Mouse (Mus musculus) cerebellum, adult 9-11 months (tissue): ENCODE measurements around the gene Otx2.
A peak's percentile ranks its signal among the peaks of the same experiment; 100 is the strongest.

ENCODE experiments used
- DNase-seq: peaks from one replicate; pipeline ENCODE4 v3.0.0; 2022

Gene Otx2

DNA sequence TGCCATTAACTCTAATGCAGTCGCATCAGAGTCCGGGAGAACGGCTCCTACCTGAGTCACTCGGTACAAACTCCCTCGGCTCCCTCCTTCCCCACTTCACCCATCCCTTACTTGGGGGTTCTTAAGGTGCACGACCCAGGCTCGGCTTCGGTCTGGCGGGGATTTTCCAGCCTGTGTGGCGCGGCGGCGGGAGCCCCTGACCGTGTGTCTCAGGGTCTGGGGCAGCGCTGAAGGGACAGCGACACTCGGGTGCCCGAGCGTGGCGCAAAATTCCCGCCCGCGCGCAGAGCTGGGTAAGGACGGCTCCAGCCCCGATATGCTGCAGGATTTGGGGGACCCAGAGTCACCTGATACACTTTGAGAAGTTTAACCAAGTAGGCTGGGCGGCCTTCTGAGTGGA is at the start of gene Otx2:
Gene Otx2 (minus strand): TSS at position 279 of the 400 bp plus-strand sequence.
- DNase-seq: peak; percentile 26

DNA sequence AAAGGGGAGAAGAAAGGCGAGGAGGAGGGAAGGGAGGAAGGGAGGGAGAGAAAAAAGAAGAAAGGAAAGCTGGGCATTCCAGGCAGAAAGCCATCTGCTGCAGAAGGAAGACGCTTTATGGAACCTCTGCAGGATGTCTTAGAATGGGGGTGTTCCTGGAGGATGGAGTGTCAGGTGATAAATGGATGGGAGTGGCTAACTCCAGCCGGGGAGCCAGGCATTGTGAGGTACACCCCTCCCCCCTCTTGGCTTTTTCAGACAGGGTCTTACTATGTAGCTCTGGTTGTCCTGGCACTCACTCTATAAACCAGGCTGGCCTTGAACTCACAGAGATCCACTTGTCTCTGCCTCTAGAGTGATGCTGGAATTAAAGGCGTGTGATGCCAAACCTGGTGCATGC is 49.1 kb upstream of the Otx2 start:
- no peak for DNase-seq

DNA sequence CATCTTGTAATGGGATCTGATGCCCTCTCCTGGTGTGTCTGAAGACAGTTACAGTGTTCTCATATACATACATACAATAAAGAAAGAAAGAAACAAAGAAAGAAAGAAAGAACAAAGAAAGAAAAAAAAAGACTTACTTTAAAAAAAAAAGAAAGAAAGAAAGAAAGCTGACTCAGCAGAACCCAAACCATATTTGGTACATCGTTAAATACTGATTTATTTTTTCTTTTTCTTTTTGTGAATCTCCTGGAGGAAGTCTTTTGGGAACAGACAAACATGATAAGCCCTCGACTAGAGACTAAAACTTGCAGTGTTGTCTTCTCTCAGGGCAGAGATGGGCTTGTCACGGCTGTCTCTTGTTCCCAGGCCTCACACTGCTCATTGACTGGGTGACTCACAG is 45.7 kb upstream of the Otx2 start:
- DNase-seq: no peak

DNA sequence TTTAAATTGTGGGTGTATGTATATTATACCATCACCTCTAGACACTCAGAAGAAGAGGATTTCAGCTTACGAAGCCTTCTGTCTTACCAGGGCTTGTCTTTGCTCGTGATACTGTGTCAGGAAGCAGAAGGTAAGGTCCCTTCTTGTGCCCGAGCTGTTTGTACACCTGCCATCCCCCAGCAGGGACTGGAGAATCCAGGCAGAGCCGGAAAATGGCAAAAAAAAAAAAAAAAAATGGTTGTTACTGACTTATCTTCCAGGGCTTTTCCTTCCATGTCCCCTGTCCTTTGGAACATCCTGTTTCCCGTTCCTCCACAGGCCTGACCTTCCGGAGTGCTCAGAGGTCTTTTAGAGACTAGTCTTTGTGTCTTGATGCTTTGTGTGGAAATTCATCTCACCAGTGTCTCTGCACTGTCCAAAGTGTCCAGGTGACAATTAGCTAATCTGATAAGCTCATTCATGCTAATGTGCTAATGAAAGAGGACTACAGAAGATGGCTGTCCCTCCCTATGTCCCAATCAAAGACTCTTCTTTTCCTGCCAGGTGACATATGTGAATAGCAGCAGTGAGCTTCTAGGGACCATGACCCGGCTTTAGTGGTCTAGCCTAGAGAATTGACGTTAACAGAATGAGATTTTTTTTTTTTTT is 44.1 kb upstream of the Otx2 start:
- DNase-seq: peak; percentile 69

DNA sequence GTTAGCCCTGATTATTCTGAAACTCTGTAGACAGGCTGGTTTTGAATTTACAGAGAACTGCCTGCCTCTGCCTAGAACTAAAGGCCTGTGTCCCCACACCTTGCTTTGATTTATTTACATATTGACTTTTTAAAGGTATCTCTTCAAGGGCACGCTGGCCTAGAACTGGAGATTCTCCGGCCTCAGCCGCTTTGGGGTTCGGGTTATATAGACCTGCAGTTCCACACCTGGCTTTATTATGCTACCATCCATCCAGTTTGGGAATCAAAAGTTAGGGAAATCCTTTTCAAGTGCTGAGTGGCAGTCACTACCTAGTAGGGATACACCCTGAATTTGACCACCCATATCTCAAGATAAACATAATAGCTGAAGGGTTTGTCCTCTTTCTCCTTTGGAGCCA is 42.8 kb upstream of the Otx2 start:
- no peak for DNase-seq

DNA sequence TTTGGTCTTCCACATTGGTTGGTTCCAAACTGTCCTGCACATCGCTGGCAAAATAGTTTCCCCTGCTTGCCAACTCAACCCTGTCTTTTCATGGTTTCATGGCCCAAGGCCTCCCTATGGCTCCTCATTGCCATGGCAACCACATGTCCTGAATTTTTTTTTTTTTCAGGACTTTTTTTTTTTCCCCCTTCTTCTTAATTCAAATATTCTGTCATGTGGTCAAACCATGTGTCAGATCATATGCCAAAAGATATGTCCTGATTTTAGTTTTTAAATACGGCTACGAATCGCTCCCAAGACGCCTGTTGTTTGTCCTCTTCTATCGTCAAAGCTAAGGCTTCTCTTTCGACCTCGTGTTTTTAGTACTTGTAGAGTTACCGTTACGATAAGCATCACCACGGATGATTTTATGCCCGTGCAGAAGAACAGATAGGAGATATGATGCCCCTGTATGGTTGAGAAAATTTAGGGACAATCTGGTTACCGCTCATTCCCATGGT is 37.3 kb upstream of the Otx2 start:
- peak; percentile 59 for DNase-seq

DNA sequence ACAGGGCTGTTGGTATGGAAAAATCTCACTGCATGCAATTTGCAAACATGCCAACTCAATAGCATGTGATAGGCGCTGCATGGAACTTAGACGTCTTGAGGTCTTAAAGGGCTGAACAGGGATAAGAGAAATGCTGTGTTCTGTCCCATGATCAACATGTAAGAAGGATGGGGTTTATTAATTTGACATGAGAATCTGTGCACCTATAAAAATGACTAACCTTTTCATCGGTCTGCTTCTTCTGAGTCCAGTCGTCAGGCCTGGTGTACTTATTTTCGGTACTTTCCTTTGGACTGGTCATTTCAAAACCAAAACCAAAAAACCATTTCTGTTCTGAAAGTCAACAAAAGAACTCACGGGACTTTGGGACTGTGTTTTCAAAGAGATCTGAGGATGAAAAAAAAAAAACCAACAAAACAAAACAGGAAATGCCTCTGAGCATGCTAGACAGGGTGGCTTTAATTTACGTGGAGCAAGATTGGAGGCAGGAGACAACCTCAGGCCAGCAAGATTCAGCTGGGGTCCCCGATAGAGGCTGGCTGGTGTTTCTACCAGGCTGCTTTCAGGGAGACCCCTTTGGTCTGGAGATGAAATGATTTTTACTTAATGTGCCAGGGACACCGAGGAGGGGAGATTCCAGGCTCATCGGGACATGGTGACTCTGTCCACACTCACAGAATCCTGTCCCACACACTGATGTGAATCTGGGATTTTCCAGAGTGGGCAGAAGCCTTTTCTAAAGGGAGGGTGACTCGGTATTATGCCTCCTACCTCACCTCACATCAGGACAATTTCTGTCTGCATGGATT is 36.6 kb upstream of the Otx2 start:
- no peak for DNase-seq

DNA sequence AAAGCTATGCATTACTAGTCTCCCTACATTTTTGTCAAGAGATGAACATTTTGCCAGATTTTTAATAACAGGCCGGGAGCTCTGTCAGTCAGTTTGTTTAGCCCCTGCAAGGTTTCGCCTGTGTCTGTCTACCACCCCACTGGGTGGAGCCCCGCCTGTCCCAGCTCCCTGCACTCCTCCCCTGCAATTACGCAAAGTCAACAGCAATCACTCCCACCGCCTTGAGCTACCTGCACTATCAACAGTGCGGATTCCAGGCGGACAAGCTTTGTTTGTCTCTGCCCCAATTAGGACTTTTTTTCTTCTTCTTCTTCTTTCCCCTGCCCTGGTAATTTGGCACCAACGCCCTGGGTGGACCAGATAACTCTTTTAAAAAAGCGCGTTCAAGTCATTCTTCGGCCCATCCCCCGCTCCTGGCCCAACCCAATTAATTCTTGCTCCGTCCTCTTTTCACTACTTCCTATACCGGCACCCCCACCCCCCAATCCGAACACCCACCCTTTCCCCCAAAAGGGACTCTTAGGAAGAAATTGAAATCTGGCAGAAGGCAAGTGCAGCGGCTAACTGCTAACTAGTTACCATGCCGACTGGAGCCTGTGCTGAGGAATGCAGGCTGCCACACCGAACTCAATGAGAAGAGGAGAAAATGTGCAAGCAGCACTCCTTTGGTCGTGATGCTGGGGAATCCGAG is 35.9 kb upstream of the Otx2 start:
- DNase-seq: peak; percentile 51

DNA sequence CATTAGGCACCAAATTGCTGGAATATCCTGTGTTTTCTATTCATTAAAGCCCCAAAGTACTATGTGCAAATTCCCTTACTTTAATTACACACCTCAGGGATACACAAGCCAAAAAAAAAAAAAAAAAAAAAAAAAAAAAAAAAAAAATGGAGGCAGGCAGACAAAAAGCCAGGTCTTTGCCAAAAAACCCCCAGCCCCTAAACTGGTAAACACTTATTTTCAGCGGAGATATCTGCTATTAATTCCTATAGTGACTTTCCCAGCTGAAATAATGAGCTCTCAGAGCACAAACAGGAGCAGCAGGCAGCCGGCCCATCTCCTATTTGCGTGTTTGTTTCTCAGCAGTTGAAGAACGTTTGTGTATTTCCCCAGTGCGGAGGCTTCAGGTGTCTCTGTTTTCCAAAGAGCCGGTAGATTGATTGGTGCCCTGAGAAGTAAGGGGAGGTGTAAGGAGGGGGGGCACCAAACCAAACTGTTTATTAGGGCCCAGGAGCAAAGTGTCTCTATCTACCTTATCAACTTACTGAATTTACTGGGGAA is 34.3 kb upstream of the Otx2 start:
- no peak for DNase-seq

DNA sequence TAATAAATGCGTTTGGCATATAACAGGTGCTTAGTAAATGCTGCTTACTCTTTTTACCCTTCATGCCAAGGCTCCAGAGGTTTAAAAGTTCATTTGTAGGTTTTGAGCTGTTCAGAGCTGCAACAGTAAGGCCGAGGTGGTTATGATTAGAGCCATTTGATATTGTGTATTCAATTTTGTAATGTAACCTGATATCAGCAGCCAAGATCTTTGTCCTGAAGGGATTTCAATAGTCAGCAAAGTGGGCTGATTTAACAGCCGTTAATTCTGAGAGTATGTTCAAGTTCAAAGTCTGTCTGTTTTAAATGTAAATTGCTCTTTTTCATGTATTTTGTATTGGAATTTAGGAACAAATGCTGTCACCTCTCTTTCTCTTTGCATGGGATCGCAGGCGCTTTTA is 33.8 kb upstream of the Otx2 start:
- DNase-seq: no peak

DNA sequence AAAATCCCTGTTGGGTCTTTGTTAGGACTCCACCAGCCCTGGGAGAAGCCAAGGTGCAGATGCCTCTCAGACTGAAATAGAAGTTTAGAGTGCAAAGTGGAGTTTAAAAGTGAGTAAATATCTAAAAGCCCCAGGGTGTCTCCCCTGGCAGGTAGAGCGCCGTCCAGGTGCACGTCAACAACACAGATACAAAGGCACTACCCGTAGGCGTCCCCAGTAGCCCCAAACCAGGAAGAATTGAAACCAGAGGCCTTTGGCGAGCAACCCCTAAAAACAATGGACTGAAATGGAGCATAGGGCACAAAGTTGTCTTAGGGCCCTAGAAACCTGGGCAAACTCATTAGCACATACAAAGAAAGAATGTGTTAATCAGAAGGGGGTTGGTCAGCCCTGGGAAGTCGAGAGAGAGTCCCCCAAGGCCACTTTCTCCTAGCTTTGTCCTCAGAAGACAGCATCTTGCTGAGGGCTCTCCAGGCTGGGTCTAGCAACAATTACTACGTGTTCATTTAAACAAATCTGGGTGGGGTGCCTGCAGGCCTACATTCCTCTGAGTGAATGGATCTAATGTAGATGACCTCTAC is 27.3 kb upstream of the Otx2 start:
- no peak for DNase-seq

DNA sequence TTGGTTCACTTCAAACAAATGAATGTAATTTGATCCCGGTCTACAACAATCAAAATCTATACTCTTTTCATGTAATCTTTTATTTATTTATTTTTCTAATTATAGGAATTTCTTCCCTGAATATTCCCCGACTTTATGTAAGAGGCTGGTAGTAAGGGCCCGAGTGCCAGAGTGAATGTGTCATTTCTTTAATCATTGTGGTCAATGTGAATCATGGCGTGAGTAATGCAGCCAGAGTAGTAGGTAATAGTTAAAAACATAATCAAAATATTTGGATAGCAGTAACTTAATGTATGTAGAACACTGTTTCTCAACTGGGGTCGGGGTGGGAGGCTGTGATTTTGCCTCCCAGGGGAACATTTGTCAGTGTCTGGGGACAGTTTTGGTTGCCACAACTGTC is 6.0 kb upstream of the Otx2 start:
- no peak for DNase-seq

DNA sequence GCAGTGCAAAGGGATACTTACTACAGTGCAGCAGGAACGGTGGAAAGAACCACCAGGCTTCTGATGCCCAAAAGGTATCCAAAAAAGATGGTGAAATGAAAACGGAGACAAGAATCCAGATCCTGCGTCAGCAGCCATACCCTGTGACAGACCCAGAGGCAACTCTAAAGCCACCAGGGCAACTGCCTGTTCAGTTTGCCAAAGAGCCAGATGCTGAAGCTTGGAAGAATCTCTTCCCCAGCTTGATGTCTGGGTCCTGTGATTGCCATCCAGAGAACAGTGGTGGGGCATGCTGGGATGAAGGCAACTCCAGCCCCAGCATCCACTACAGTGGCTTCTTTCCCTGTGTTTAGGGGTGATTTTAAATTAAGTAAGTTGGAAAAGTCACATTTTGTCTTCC is 5.1 kb upstream of the Otx2 start:
- DNase-seq: no peak

DNA sequence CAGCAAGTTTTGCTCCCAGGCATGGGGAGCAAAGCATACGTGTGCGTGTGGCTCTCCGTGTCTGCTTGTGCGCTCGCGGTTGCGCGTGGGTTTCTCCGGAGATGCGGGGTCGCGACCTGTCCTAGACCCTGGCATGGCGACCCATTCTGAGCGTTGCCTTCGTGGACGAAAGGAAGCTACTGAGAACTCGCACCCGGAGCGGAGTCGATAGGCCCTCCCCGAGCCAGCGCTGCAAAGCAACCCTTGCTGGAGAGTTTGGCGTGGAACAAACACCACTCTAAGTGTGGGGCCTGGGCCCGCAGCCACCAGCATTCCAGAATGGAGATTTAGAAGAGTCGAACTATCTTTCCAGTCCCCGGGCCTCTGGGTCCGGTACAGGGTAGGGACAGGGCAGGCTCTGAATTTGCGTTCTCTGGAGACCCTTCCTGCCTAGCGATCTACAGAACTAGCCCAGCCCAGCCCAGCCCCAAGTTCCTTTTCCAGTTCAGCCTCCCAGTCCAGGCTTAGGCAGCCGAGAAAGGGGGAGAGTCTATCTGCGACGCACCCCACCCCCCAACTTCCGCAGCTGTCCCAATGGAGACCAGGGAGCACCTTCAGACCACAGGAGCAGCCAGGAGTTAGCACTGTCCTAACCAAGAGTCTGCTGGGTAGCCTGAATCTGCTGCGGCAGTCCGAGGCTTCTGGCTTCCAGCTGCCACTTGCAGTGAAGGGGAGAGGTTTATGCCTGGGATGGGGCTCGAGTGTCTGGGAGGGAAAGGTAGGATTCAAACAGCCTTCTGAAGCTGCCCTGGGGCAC is 615 bp upstream of the Otx2 start:
- DNase-seq: peak; percentile 32

DNA sequence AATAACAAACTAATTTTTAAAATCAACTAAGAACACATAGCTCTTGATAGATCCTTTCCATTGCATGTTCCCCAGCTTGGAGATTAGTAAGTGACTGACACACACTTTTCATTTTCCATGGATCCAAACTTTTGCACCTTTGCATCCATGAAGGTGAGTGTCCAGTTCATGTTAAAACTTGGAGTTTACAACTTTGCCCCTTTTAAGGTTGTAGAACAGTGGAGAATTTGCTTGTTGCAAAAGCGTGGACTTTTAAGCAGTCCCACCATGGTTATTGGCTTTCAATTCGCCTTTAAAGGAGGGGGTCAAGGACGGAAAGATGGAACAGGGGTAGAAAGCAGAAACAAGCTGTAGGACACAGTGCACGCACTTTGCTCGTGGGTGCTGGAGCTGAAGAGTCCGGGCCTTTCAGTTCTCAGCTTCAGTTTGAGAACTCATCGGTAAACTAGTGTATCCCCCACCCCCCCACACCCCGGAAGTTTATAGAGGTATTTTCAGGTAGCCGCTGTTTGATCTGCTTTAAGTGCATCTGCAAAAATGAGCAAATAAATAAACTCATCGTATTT is 925 bp downstream of the Otx2 start:
- DNase-seq: no peak

DNA sequence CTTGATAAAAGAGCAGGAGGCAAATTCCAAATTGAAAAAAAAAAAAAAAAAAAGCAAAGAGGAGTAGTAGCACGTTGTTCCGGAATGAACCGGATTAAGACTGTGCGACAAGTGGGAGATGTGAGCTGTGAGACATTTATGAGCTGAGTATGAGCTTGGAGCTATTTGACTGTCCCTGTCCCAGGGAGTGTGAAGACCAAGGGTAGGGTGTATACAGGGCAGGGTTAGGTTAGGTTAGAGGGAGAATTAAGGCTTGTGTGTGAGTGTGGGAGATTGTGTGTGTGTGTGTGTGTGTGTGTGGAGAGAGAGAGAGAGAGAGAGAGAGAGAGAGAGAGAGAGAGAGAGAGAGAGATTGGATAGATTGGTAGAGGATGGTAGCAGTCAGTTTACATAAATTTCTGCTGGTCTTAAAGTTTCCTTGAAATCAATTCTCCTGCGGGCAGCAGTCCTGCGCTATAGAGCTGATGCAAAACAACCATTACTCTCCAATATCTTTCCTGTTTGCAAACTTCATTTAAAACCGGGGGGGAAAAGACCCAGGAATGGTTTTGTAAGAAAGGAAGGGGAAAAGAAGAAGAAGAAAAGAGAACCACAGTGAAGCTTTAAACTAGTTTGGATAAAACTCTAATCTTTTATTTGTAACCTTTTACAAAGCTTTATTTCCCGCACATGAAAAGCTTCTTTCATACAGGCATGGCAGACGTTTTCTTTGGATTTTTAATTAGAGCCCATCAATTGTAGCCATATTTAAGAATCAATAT is 2.0 kb downstream of the Otx2 start:
- DNase-seq: no peak

DNA sequence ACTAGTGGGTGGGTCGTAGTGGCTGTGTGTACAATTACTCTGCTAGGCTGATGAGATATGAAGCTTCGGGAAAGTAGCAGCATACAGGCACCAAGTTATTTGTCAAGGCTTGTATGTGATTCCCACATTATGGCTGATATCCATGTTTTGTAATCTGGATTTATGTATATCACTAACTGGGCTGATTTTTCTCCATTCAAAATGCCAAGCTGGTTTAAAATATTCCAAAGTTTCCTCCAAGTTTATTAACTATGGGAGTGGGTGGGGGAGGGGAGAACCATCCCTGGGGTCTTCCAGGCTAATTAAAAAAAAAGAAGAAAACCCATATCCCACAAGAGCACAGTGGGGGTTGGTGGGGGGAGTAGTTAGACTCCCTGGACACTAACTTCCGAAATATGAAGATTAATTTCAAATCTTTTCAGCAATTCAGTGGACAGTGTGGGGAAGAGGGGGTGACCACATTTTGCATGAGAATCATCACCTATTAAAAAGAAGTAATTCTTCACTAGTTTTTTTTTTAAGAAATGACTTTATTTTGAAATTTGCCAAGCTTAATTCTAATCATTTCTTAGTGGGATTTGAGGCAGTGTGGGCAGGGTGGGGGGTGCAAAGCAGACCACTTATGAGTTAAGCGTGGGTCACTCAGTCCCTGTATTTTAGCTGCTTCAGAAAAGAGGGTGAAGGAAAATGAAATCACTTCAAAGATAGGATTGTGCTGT is 2.7 kb downstream of the Otx2 start:
- DNase-seq: no peak

DNA sequence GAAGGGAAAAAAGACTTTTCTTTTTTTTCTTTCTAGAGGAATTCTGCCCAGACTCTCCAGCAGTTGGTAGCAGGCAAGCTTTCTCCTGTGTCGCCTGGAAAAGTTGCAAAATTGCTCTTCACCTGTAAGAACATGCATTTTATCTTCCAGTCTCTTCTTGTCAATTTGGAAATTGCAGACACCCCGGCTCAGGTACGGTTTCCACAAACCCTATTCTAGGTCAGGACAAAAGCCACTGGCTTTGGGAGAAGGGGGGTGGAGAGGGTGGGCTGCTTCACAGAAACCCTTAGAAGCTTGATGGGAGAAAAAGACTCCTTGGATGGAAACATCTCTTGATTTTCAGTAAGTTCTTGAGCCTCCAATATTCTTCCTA is 3.4 kb downstream of the Otx2 start:
- DNase-seq: no peak

DNA sequence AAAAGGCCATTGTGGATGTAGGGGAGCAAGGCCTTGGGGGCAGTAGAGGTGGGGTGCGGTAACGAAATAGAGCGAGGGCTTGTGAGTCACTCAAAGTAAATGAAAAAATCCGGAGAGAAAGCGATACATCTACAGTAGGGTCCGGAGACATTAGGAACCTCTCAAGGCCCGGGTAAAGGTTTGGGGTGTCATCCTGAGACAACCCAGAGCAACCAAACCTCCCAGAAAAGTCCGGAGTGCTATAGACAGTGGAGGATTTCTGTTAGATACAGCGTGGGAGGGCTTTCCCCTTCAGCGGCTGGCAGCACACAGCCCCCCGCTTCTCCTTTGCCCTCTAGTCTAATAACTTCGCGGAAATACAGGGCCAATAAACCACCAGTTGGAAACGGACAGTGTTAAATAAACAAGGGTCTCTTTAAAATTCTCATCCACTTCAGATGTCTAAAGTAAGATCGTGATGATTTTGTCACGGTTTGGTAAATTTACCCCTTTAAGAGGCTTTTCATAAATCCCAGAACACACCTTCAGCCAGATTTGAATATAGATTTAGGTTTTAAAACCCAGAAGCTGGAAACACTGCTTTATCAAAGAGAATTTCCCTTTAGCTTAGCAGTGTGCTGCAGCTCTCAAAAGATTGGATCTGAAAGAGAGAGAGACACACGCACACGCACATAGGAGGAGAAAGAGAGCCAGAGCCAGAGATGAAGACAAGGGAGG is 3.9 kb downstream of the Otx2 start:
- DNase-seq: peak; percentile 10

DNA sequence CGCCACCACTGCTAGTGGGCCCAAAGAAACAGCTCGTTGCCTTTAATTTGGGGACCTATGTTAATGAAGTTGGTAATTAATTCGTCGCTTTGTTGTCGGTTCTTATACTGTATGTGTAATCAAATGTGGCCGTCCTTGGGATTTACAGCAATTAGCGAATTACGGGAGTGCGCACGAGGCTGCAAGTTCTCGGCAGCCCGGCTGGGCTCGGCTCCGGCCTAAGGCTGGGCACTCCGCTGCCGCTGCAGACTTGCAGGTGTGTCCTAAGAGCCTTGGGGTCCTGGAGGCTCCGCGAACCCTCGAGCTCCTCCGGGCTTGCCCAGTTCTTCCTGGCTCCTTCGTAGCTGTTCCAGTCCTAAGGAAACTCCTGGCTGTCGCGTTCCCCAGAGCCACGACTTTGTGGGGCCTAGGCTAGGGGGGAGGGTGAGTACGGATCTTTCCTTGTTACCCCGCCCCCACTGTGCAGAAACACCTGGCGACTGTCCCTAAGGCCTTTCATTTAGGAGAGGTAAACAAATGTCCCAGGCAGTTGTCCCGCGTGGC is 4.8 kb downstream of the Otx2 start:
- peak; percentile 45 for DNase-seq
